Mouse (Mus musculus): ENCODE data around the gene Lrrc4. TPM values are rescaled to one million over a fixed set of nuclear protein-coding genes. Genes with fewer than 3 reads are reported as not detected.

The Lrrc4 gene
- polyA plus RNA-seq, 1 experiment, result 0.72 TPM

- no peaks in the 10 kb centered on the region for H3K27me3 ChIP-seq (ENCODE audit: control insufficient read depth, insufficient read depth, low read length, poor library complexity, severe bottlenecking)
These were observed 195.8 kb downstream of the Lrrc4 start for GRCm38 (mm10) chr6:28635531-28636348.

GRCm38 (mm10) chr6:28635092-28635491 is 196.5 kb downstream of the Lrrc4 start:
- Histone ChIP-seq H3K9ac (ENCODE audit: low read depth, poor library complexity, severe bottlenecking) (no peak overlapping the region), H3K4me1 (ENCODE audit: control insufficient read depth, insufficient read depth, low read length) (no peaks in the 10 kb centered on the region), H3K36me3 (ENCODE audit: control insufficient read depth, insufficient read depth, low read length, poor library complexity, severe bottlenecking) (no peaks in the 10 kb centered on the region), H3K9me3 (replicated peaks; ENCODE audit: control insufficient read depth, insufficient read depth, low read length, poor library complexity, severe bottlenecking) (no peaks in the 10 kb centered on the region), H3K27ac (ENCODE audit: insufficient read depth, low read length) (no peak overlapping the region), H3K27me3 (ENCODE audit: control insufficient read depth, insufficient read depth, low read length, poor library complexity, severe bottlenecking) (no peaks in the 10 kb centered on the region), H3K4me3 (ENCODE audit: low read depth, low read length) (no peak overlapping the region)
- TF ChIP-seq CTCF (IDR thresholded peaks at IDR 0.05; ENCODE audit: low read depth, low read length) (no peak), EP300 (IDR thresholded peaks at IDR 0.05; ENCODE audit: insufficient read depth, low read depth, low read length) (no peak), POLR2A (IDR thresholded peaks at IDR 0.05; ENCODE audit: insufficient read depth, low read length) (no peak)

More at GRCm38 (mm10) chr6:28635531-28636348, 195.8 kb downstream of the Lrrc4 start:
- H3K27ac ChIP-seq (ENCODE audit: insufficient read depth, low read length), result no peak overlapping the region
- H3K9ac ChIP-seq (ENCODE audit: low read depth, poor library complexity, severe bottlenecking), result no peak overlapping the region
- no peak overlapping the region for H3K4me3 ChIP-seq (ENCODE audit: low read depth, low read length)
- no peaks in the 10 kb centered on the region for H3K36me3 ChIP-seq (ENCODE audit: control insufficient read depth, insufficient read depth, low read length, poor library complexity, severe bottlenecking)
- no peaks in the 10 kb centered on the region for H3K9me3 ChIP-seq (replicated peaks; ENCODE audit: control insufficient read depth, insufficient read depth, low read length, poor library complexity, severe bottlenecking)
- H3K4me1 ChIP-seq (ENCODE audit: control insufficient read depth, insufficient read depth, low read length), result no peaks in the 10 kb centered on the region
- TF ChIP-seq POLR2A (IDR thresholded peaks at IDR 0.05; ENCODE audit: insufficient read depth, low read length), result no peak
- no peak for TF ChIP-seq CTCF (IDR thresholded peaks at IDR 0.05; ENCODE audit: low read depth, low read length)
- TF ChIP-seq EP300 (IDR thresholded peaks at IDR 0.05; ENCODE audit: insufficient read depth, low read depth, low read length), result no peak

DNA sequence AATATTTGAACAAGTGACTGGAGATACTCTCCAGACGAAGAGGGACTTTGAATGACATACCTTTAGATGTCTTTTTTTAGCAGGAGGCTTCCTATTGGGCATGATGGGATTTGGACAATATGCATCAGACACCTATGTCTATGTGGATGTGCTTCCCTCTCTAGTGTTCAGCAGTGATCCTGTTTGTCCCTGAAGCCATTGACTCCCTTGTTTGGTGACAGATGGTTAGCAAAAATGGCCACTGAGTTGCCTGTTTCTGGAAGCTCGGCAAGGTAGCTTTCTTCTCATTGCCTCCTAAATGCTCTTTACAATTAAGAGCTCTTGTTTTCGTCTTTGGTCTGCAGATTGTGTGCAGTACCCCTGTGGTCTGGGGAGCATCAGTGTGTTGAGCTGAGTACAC is 197.9 kb downstream of the Lrrc4 start:
- Histone ChIP-seq H3K27me3 (ENCODE audit: control insufficient read depth, insufficient read depth, low read length, poor library complexity, severe bottlenecking) (no peaks in the 10 kb centered on the region), H3K4me3 (ENCODE audit: low read depth, low read length) (no peak overlapping the region), H3K9ac (ENCODE audit: low read depth, poor library complexity, severe bottlenecking) (no peak overlapping the region), H3K9me3 (replicated peaks; ENCODE audit: control insufficient read depth, insufficient read depth, low read length, poor library complexity, severe bottlenecking) (no peaks in the 10 kb centered on the region), H3K36me3 (ENCODE audit: control insufficient read depth, insufficient read depth, low read length, poor library complexity, severe bottlenecking) (no peaks in the 10 kb centered on the region), H3K27ac (ENCODE audit: insufficient read depth, low read length) (no peak overlapping the region), H3K4me1 (ENCODE audit: control insufficient read depth, insufficient read depth, low read length) (no peaks in the 10 kb centered on the region)
- no peak for TF ChIP-seq CTCF (IDR thresholded peaks at IDR 0.05; ENCODE audit: low read depth, low read length)
- TF ChIP-seq POLR2A (IDR thresholded peaks at IDR 0.05; ENCODE audit: insufficient read depth, low read length), result no peak
- no peak for TF ChIP-seq EP300 (IDR thresholded peaks at IDR 0.05; ENCODE audit: insufficient read depth, low read depth, low read length)

DNA sequence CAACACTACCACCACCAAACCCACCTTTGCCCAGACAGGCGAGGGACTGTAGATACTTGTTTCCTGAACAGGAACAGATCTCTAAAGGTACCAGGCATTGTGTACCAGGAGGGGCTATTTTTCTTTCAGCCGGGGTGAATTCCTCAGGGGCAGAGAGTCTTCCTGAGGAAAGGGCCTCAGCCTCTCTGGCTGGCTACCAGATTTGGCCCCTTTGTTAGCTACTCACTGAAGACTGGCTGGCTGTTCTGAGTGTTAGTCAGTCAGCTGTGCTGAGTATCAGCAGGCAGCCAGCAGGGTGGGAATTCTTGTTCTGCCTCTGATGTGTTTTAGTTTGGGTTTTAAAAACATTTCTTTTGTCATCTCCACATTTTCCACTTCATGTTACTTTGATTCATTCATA is 198.4 kb downstream of the Lrrc4 start:
- Histone ChIP-seq H3K27ac (ENCODE audit: insufficient read depth, low read length) (no peak overlapping the region), H3K36me3 (ENCODE audit: control insufficient read depth, insufficient read depth, low read length, poor library complexity, severe bottlenecking) (no peaks in the 10 kb centered on the region), H3K9ac (ENCODE audit: low read depth, poor library complexity, severe bottlenecking) (no peak overlapping the region), H3K4me3 (ENCODE audit: low read depth, low read length) (no peak overlapping the region), H3K4me1 (ENCODE audit: control insufficient read depth, insufficient read depth, low read length) (no peaks in the 10 kb centered on the region), H3K27me3 (ENCODE audit: control insufficient read depth, insufficient read depth, low read length, poor library complexity, severe bottlenecking) (no peaks in the 10 kb centered on the region), H3K9me3 (replicated peaks; ENCODE audit: control insufficient read depth, insufficient read depth, low read length, poor library complexity, severe bottlenecking) (no peaks in the 10 kb centered on the region)
- TF ChIP-seq POLR2A (IDR thresholded peaks at IDR 0.05; ENCODE audit: insufficient read depth, low read length) (no peak), CTCF (IDR thresholded peaks at IDR 0.05; ENCODE audit: low read depth, low read length) (no peak), EP300 (IDR thresholded peaks at IDR 0.05; ENCODE audit: insufficient read depth, low read depth, low read length) (no peak)

- TF ChIP-seq CTCF (IDR thresholded peaks at IDR 0.05; ENCODE audit: low read depth, low read length), result no peak
- TF ChIP-seq POLR2A (IDR thresholded peaks at IDR 0.05; ENCODE audit: insufficient read depth, low read length), result no peak
- no peak for TF ChIP-seq EP300 (IDR thresholded peaks at IDR 0.05; ENCODE audit: insufficient read depth, low read depth, low read length)
- no peak overlapping the region for H3K27ac ChIP-seq (ENCODE audit: insufficient read depth, low read length)
- no peaks in the 10 kb centered on the region for H3K4me1 ChIP-seq (ENCODE audit: control insufficient read depth, insufficient read depth, low read length)
- no peaks in the 10 kb centered on the region for H3K27me3 ChIP-seq (ENCODE audit: control insufficient read depth, insufficient read depth, low read length, poor library complexity, severe bottlenecking)
- no peaks in the 10 kb centered on the region for H3K36me3 ChIP-seq (ENCODE audit: control insufficient read depth, insufficient read depth, low read length, poor library complexity, severe bottlenecking)
- no peak overlapping the region for H3K9ac ChIP-seq (ENCODE audit: low read depth, poor library complexity, severe bottlenecking)
- H3K9me3 ChIP-seq (replicated peaks; ENCODE audit: control insufficient read depth, insufficient read depth, low read length, poor library complexity, severe bottlenecking), result no peaks in the 10 kb centered on the region
- no peak overlapping the region for H3K4me3 ChIP-seq (ENCODE audit: low read depth, low read length)
These were observed 200.6 kb downstream of the Lrrc4 start for GRCm38 (mm10) chr6:28630926-28631325.

GRCm38 (mm10) chr6:28629866-28630265 is 201.7 kb downstream of the Lrrc4 start:
- Histone ChIP-seq H3K27ac (ENCODE audit: insufficient read depth, low read length) (no peak overlapping the region), H3K9me3 (replicated peaks; ENCODE audit: control insufficient read depth, insufficient read depth, low read length, poor library complexity, severe bottlenecking) (no peaks in the 10 kb centered on the region), H3K4me3 (ENCODE audit: low read depth, low read length) (no peak overlapping the region), H3K36me3 (ENCODE audit: control insufficient read depth, insufficient read depth, low read length, poor library complexity, severe bottlenecking) (no peaks in the 10 kb centered on the region), H3K9ac (ENCODE audit: low read depth, poor library complexity, severe bottlenecking) (no peak overlapping the region), H3K27me3 (ENCODE audit: control insufficient read depth, insufficient read depth, low read length, poor library complexity, severe bottlenecking) (no peaks in the 10 kb centered on the region), H3K4me1 (ENCODE audit: control insufficient read depth, insufficient read depth, low read length) (no peaks in the 10 kb centered on the region)
- TF ChIP-seq CTCF (IDR thresholded peaks at IDR 0.05; ENCODE audit: low read depth, low read length), result no peak
- TF ChIP-seq POLR2A (IDR thresholded peaks at IDR 0.05; ENCODE audit: insufficient read depth, low read length), result no peak
- no peak for TF ChIP-seq EP300 (IDR thresholded peaks at IDR 0.05; ENCODE audit: insufficient read depth, low read depth, low read length)

Data from ES-Bruce4 (cell line).